Mouse (Mus musculus) heart, embryonic 10.5 days (tissue): ENCODE data around the gene Sufu. TPM values are rescaled to one million over a fixed set of nuclear protein-coding genes. Genes with fewer than 3 reads are reported as not detected.
A peak's percentile ranks its signal among the peaks of the same experiment; 100 is the strongest.

Experiments
- DNase-seq: peaks from one replicate; pipeline ENCODE4 v3.0.0-alpha.2; 2017; ENCODE audit warnings: low spot score
- H3K27ac ChIP-seq: fragments of 300-500 bp; sonication (generic); 2 replicates; pipeline ENCODE4 v1.5.1; 2016; ENCODE audit warnings: mild to moderate bottlenecking
- H3K27me3 ChIP-seq: fragments of 300-500 bp; sonication (generic); 2 replicates; pipeline ENCODE4 v1.6.1; 2016; ENCODE audit warnings: mild to moderate bottlenecking; ENCODE audit not compliant: poor library complexity, insufficient read depth, severe bottlenecking
- H3K36me3 ChIP-seq: fragments of 300-500 bp; sonication (generic); 2 replicates; pipeline ENCODE4 v1.6.1; 2016; ENCODE audit warnings: mild to moderate bottlenecking, moderate library complexity
- H3K4me1 ChIP-seq: fragments of 300-500 bp; sonication (generic); 2 replicates; pipeline ENCODE4 v1.6.1; 2016; ENCODE audit warnings: mild to moderate bottlenecking
- H3K4me3 ChIP-seq: fragments of 300-500 bp; sonication (generic); 2 replicates; pipeline ENCODE4 v1.5.1; 2016; ENCODE audit warnings: mild to moderate bottlenecking, moderate library complexity
- H3K9me3 ChIP-seq: fragments of 300-500 bp; sonication (generic); 2 replicates; pipeline ENCODE4 v1.6.1; 2016; ENCODE audit warnings: mild to moderate bottlenecking, moderate library complexity
- WGBS: fragments of 180-500 bp; shearing (Covaris S2); methylation state at CpG from one replicate; pipeline ENCODE4 v1.1.7; 2016; 5-methylcytosine and 5-hydroxymethylcytosine counted together
- polyA plus RNA-seq: library from polyadenylated mRNA; unstranded; fragments of >200 nt; fragmentation: Nextera tagmentation; extraction: Ambion mirVana; gene quantifications from 2 replicates; pipeline ENCODE4 v1.2.1, GENCODE M21; 2016

The Sufu gene
- polyA plus RNA-seq, 1 experiment from 2014 or later = 32.8 TPM

DNA sequence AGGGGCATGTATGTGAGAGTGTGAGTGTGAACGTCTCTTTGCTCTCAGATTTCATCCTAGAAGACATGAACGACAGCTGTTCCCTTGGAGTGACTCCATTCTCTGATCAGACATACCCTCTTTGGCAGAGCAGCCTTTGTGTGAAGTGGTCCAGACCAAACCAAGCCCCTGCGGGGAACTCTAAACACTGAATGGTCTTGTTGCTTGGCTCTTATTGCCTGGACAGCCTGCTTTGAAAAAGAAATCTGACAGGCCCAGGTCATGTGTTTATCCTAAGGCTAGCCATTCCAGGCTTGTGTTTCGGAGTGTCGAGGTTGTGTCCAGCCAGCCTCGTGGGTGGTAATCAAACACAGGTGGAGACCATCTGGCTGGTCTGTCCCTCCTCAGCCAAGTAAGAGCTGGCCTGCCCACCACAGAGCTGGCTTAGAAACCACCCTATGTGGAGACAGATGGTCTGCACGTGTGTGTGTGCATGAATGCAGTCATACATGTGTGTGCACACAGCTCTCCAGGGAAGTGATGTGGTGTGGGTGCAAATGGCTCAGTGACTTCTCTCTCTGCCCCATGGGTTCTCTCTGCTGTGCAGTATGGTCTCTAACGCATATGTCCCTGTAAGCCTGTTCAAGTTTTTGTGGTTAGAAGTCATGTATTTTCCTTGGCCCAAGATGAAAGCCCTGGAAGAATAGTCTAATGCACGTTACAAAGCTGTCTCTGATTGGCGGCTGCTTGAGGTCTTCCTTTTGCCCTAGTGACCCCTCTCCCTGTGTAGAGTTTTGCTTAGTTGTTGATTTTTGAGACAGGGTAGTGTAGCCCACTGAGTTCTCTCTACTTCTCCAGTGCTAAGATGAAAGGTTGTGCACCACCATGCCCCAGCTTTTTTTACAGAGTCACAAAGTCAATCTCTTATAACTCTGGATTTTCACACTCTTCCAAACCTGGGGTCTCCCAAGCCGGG is 26.0 kb downstream of the Sufu start:
- no peak overlapping the region for H3K27ac ChIP-seq
- H3K4me1 ChIP-seq = peaks cover 46% of the 10 kb centered on the region

DNA sequence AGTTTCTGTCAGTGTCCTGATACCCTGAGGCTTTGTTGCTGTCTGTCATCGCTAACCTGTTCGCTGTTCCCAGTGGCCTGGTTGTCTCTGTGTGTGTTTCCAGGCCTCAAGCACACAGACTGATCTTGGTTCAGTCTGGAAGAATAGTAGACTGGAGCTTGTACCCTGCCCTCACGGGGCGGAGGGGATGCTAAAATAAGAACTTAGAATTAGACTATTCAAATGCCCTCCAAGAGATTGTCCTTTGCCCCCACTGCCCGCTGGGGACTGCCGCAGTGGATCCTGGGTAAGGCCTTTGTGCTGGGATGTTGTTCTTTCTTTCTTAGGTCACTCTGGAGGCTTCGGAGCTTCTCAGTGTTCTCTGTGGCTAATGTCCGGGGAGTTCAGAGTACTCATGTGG is 28.6 kb downstream of the Sufu start:
- DNase-seq = no peak
- no peaks in the 10 kb centered on the region for H3K27me3 ChIP-seq
- peaks cover 16% of the 10 kb centered on the region for H3K36me3 ChIP-seq
- no peaks in the 10 kb centered on the region for H3K9me3 ChIP-seq
- H3K27ac ChIP-seq = no peak overlapping the region
- peaks cover 31% of the 10 kb centered on the region for H3K4me1 ChIP-seq
- 87% methylated on average over 8 of the region's 8 CpGs for WGBS
- no peak overlapping the region for H3K4me3 ChIP-seq

More for the DNA sequence above, 26.0 kb downstream of the Sufu start:
- Histone ChIP-seq H3K4me3 (no peak overlapping the region), H3K36me3 (peaks cover 3% of the 10 kb centered on the region), H3K27me3 (no peaks in the 10 kb centered on the region), H3K9me3 (no peaks in the 10 kb centered on the region)
- 58% methylated on average over 11 of the region's 11 CpGs for WGBS
- DNase-seq = no peak

- no peak for DNase-seq
- H3K4me3 ChIP-seq = no peak overlapping the region
- H3K9me3 ChIP-seq = no peaks in the 10 kb centered on the region
- H3K4me1 ChIP-seq = peaks cover 35% of the 10 kb centered on the region
- H3K27ac ChIP-seq = no peak overlapping the region
- H3K36me3 ChIP-seq = peaks cover 20% of the 10 kb centered on the region
- 86% methylated on average over 12 of the region's 12 CpGs for WGBS
- H3K27me3 ChIP-seq = no peaks in the 10 kb centered on the region
Observed at GRCm38 (mm10) chr19:46426488-46426887, 29.8 kb downstream of the Sufu start.

- no peaks in the 10 kb centered on the region for H3K9me3 ChIP-seq
- peaks cover 19% of the 10 kb centered on the region for H3K4me1 ChIP-seq
- no peak overlapping the region for H3K27ac ChIP-seq
- no peak overlapping the region for H3K4me3 ChIP-seq
- no peak for DNase-seq
- peaks cover 34% of the 10 kb centered on the region for H3K36me3 ChIP-seq
- no peaks in the 10 kb centered on the region for H3K27me3 ChIP-seq
Observed at GRCm38 (mm10) chr19:46429250-46429649, 32.6 kb downstream of the Sufu start.

GRCm38 (mm10) chr19:46433712-46434111 is 37.0 kb downstream of the Sufu start:
- no peak overlapping the region for H3K4me3 ChIP-seq
- H3K27ac ChIP-seq = no peak overlapping the region

GRCm38 (mm10) chr19:46434148-46434547 is 37.5 kb downstream of the Sufu start:
- no peaks in the 10 kb centered on the region for H3K9me3 ChIP-seq
- peaks cover 32% of the 10 kb centered on the region for H3K4me1 ChIP-seq
- no peak overlapping the region for H3K4me3 ChIP-seq
- H3K27me3 ChIP-seq = no peaks in the 10 kb centered on the region
- peaks cover 26% of the 10 kb centered on the region; the same call in 1 of the 2 replicates for H3K36me3 ChIP-seq
- no peak overlapping the region for H3K27ac ChIP-seq
- DNase-seq = no peak
- 67% methylated on average over 9 of the region's 9 CpGs for WGBS

More at GRCm38 (mm10) chr19:46433712-46434111, 37.0 kb downstream of the Sufu start:
- 74% methylated on average over 7 of the region's 7 CpGs for WGBS
- Histone ChIP-seq H3K27me3 (no peaks in the 10 kb centered on the region), H3K36me3 (peaks cover 28% of the 10 kb centered on the region; the same call in 1 of the 2 replicates), H3K9me3 (no peaks in the 10 kb centered on the region), H3K4me1 (peaks cover 32% of the 10 kb centered on the region)
- DNase-seq = no peak

DNA sequence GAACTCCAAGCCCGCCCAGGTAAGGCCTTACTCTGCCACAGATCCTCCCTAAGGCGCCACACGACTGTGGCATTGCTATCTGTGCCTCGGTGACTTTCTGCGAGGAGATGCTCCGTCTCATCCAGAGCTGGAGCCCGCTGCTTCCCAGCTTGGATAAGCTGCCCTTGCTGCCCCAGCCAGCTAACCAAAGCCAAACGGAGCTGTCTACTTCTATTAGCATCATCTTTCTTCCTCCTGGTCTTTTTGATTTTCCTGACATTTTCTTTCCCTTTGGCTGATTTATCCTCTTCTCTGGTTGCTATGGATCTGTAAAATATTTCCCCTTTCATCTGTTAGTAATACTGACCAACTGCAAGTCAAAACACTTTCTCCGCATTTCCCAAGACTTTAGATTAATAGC is 37.9 kb downstream of the Sufu start:
- Histone ChIP-seq H3K9me3 (no peaks in the 10 kb centered on the region), H3K27me3 (no peaks in the 10 kb centered on the region), H3K4me3 (no peak overlapping the region), H3K36me3 (peaks cover 26% of the 10 kb centered on the region; the same call in 1 of the 2 replicates), H3K4me1 (peaks cover 32% of the 10 kb centered on the region), H3K27ac (no peak overlapping the region)
- 74% methylated on average over 9 of the region's 9 CpGs for WGBS
- no peak for DNase-seq

DNA sequence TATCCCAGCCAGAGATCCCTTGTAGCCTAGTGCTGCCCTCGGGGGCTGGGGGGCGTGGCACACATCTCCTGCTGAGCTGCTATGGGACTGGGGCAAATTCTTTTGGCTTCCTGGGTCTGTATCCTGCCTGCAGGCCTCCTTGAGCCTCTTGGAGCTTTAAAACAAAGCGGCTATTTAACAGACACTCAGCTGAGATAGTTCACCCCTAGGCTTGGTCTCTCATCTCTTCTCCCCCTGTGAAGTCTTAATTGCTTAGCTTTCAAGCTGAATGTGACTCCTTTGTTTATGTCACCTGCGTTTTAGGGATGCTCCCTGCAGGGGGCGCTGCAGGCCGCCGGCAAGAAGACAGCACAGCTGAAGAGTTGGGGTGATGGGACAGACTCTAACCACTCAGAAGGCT is 38.8 kb downstream of the Sufu start:
- Histone ChIP-seq H3K4me1 (peaks cover 32% of the 10 kb centered on the region), H3K4me3 (no peak overlapping the region)

DNA sequence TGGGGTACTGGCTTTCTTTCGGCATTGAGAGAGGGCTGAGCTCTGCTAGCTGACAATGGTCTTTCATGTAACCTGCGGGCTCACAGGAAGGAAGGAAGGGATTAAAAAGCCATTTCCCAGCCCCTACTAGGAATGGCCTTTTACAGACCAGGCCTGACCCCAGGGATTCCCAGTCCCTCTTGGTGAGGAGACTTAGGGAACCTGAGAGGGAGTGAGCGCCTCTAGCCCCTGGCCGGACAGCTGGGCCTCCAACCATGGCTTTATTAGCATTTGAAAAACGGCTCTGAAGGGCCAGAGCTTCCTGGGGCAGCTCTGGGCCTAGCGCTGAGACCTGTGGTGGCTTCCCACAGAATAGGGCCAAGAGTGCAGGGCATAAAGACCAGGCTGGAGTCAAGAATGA is 46.8 kb downstream of the Sufu start:
- Histone ChIP-seq H3K4me1 (peaks cover 40% of the 10 kb centered on the region), H3K36me3 (0 out of 2 replicates have a peak, but pooled peaks cover 4% of the 10 kb centered on the region), H3K27ac (peak overlapping the region; percentile 53), H3K27me3 (no peaks in the 10 kb centered on the region), H3K9me3 (no peaks in the 10 kb centered on the region), H3K4me3 (no peak overlapping the region)
- WGBS = 39% methylated on average over 6 of the region's 6 CpGs
- no peak for DNase-seq

More for the DNA sequence above, 38.8 kb downstream of the Sufu start:
- WGBS = 9% methylated on average over 7 of the region's 7 CpGs
- Histone ChIP-seq H3K27ac (no peak overlapping the region), H3K36me3 (peaks cover 26% of the 10 kb centered on the region; the same call in 1 of the 2 replicates), H3K9me3 (no peaks in the 10 kb centered on the region), H3K27me3 (no peaks in the 10 kb centered on the region)
- DNase-seq = no peak

DNA sequence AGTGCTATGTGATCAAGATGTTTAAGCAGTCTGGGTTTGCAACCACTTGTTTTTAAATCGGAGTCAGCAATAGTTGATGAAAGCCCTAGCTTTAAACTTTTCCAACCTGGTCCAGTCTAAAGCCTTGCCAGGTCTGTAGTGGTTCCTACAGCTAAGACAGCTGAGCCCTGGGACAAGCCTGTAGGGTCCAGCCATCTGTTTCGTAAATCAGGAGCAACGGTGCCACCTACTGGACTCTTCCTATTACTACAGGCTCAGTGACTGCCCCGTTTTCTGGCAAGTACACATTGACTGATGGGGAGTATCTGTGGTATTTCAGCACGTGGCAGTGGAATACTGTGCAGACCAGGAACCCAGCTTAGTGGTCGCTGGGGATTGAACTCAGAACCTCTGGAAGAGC is 47.5 kb downstream of the Sufu start:
- H3K27me3 ChIP-seq = no peaks in the 10 kb centered on the region
- DNase-seq = peak; percentile 92
- no peak overlapping the region for H3K27ac ChIP-seq
- H3K4me3 ChIP-seq = no peak overlapping the region
- H3K9me3 ChIP-seq = no peaks in the 10 kb centered on the region
- 9% methylated on average over 6 of the region's 6 CpGs for WGBS
- H3K4me1 ChIP-seq = peaks cover 43% of the 10 kb centered on the region
- H3K36me3 ChIP-seq = no peaks in the 10 kb centered on the region

GRCm38 (mm10) chr19:46445641-46446040 is 48.9 kb downstream of the Sufu start:
- Histone ChIP-seq H3K36me3 (no peaks in the 10 kb centered on the region; the same call in 1 of the 2 replicates), H3K4me1 (peaks cover 49% of the 10 kb centered on the region), H3K9me3 (no peaks in the 10 kb centered on the region), H3K27me3 (no peaks in the 10 kb centered on the region), H3K27ac (no peak overlapping the region), H3K4me3 (no peak overlapping the region)
- DNase-seq = peak; percentile 87
- 46% methylated on average over 6 of the region's 6 CpGs for WGBS

DNA sequence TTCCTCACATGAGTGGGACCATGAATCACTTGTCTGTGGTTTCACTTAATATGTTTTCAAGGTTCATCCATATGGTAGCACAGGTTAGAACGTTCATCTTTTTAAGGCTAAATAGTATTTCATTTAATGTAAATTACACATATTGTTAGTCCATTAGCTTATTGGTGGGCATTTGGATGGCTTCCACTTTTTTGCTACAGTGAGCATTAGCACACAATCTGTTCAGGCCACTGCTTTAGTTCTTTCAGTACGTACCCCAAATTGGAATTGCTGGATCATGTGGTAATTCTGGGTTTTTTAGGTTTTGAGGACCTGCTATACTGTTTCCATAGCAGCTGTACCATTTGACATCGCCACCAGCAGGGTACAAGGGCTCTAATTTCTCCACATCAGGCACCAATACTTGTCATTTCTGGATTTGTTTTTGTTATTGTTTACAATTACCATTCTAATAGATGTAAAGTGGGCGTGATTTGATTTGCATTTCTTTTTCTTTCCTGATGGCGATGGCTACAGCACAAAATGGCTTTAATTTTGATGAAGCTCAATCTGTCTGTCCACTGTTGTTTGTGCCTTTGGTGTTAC is 49.8 kb downstream of the Sufu start:
- H3K4me1 ChIP-seq = peaks cover 49% of the 10 kb centered on the region
- no peaks in the 10 kb centered on the region for H3K27me3 ChIP-seq
- H3K9me3 ChIP-seq = no peaks in the 10 kb centered on the region
- no peak overlapping the region for H3K27ac ChIP-seq
- DNase-seq = no peak
- H3K36me3 ChIP-seq = peaks cover 5% of the 10 kb centered on the region; the same call in 1 of the 2 replicates
- 87% methylated on average over 5 of the region's 5 CpGs for WGBS
- no peak overlapping the region for H3K4me3 ChIP-seq

- no peak overlapping the region for H3K4me3 ChIP-seq
- H3K4me1 ChIP-seq = peaks cover 53% of the 10 kb centered on the region
- no peak for DNase-seq
- H3K27ac ChIP-seq = no peak overlapping the region
- H3K9me3 ChIP-seq = no peaks in the 10 kb centered on the region
- H3K27me3 ChIP-seq = no peaks in the 10 kb centered on the region
- H3K36me3 ChIP-seq = peaks cover 10% of the 10 kb centered on the region; the same call in 1 of the 2 replicates
- 52% methylated on average over 7 of the region's 7 CpGs for WGBS
Observed at GRCm38 (mm10) chr19:46447110-46447509, 50.4 kb downstream of the Sufu start.
